Mouse (Mus musculus) limb, embryonic 14.5 days (tissue): ENCODE data around the gene Fbxo7. TPM values are rescaled to one million over a fixed set of nuclear protein-coding genes. Genes with fewer than 3 reads are reported as not detected.
A peak's percentile ranks its signal among the peaks of the same experiment; 100 is the strongest.

Experiments used
- ATAC-seq: fragments of 200-750 bp; cut with Nextera tagmentation; 2 replicates; pipeline ENCODE4 v1.8.0; 2017; ENCODE audit warnings: low read depth, moderate number of reproducible peaks, moderate TSS enrichment; ENCODE audit not compliant: low FRiP score
- DNase-seq: peaks from one replicate; pipeline ENCODE4 v3.0.0-alpha.2; 2015; ENCODE audit warnings: low spot score
- H3K27ac ChIP-seq: fragments of 300-500 bp; sonication (generic); replicated peaks from 2 replicates; pipeline ENCODE4 v1.5.1; 2014; ENCODE audit warnings: low read depth, mild to moderate bottlenecking, low read length, moderate library complexity, mixed read lengths
- H3K27me3 ChIP-seq: fragments of 300-500 bp; sonication (generic); 2 replicates; pipeline ENCODE4 v1.6.1; 2014; ENCODE audit warnings: low read length, mixed read lengths; ENCODE audit not compliant: control insufficient read depth, insufficient read depth
- H3K36me3 ChIP-seq: fragments of 300-500 bp; sonication (generic); 2 replicates; pipeline ENCODE4 v1.6.1; 2014; ENCODE audit warnings: mild to moderate bottlenecking, low read length, moderate library complexity, mixed read lengths; ENCODE audit not compliant: control insufficient read depth, insufficient read depth
- H3K4me1 ChIP-seq: fragments of 300-500 bp; sonication (generic); 2 replicates; pipeline ENCODE4 v1.6.1; 2014; ENCODE audit warnings: antibody characterized with exemption, low read length, mixed read lengths; ENCODE audit not compliant: control insufficient read depth, insufficient read depth
- H3K4me2 ChIP-seq: fragments of 300-500 bp; sonication (generic); replicated peaks from 2 replicates; pipeline ENCODE4 v1.6.1; 2014; ENCODE audit warnings: low read depth, mild to moderate bottlenecking, low read length, moderate library complexity; ENCODE audit not compliant: severe bottlenecking
- H3K4me3 ChIP-seq: fragments of 300-500 bp; sonication (generic); replicated peaks from 2 replicates; pipeline ENCODE4 v1.5.1; 2014; ENCODE audit warnings: low read length
- H3K9ac ChIP-seq: fragments of 300-500 bp; sonication (generic); 2 replicates; pipeline ENCODE4 v1.6.1; 2014; ENCODE audit warnings: mild to moderate bottlenecking, low read depth, low read length, moderate library complexity; ENCODE audit not compliant: severe bottlenecking
- H3K9me3 ChIP-seq: fragments of 300-500 bp; sonication (generic); 2 replicates; pipeline ENCODE4 v1.6.1; 2016; ENCODE audit warnings: low read length; ENCODE audit not compliant: control insufficient read depth
- POLR2A ChIP-seq: fragments of 200-500 bp; IDR thresholded peaks from 2 replicates; pipeline ENCODE4 v1.8.0; 2012; ENCODE audit warnings: inconsistent platforms, mild to moderate bottlenecking, moderate library complexity, borderline replicate concordance; ENCODE audit not compliant: insufficient read depth, insufficient read length; ENCODE audit errors: extremely low read depth
- WGBS: fragments of 180-500 bp; shearing (Covaris S2); extraction: QIAGEN DNeasy Blood & Tissue Kit; methylation state at CpG from one replicate; pipeline ENCODE4 v1.1.7; 2014; 5-methylcytosine and 5-hydroxymethylcytosine counted together
- polyA plus RNA-seq, 2 experiments: library from polyadenylated mRNA; depleted of rRNA in 1 of 2; stranded (reverse) in 1 of 2; unstranded in 1 of 2; fragments of >200 nt; fragmentation: Nextera tagmentation in 1 of 2; extraction: Ambion mirVana in 1 of 2; gene quantifications; 2 replicates each; pipeline versions ENCODE4 v1.2.1 to v1.2.3; 2012 to 2014

The Fbxo7 gene
- polyA plus RNA-seq, 2 experiments, result 32.4 to 33.7 TPM

DNA sequence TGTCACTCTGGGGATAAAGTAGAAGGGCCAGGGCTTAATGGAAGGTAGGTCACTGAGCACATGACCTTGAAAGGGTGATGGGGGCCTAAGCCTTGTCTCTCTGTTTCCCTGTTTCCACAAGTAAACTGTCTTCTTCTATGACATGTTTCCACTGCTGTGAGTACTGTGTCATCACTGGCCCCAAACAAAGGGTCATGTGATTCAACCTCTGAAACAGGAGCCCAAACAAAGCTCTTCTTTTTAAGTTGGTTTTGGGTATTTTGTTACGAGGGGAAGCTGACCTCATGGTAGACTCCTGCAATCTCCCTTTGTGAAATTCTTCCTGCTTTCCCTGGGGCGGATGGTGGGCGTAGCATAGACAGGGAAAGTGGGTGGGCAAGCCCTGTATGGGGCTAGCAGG, 38.5 kb downstream of the Fbxo7 start:
- H3K9ac ChIP-seq, result no peak overlapping the region
- no peaks in the 10 kb centered on the region for H3K36me3 ChIP-seq
- WGBS, result 61% methylated on average over 3 of the region's 3 CpGs
- DNase-seq, result no peak
- no peak overlapping the region for H3K27ac ChIP-seq
- H3K27me3 ChIP-seq, result no peaks in the 10 kb centered on the region
- ATAC-seq, result no peak
- H3K4me2 ChIP-seq, result no peak overlapping the region
- H3K4me3 ChIP-seq, result no peak overlapping the region
- TF ChIP-seq POLR2A, result no peak
- H3K4me1 ChIP-seq, result peaks cover 4% of the 10 kb centered on the region; the same call in 1 of the 2 replicates
- H3K9me3 ChIP-seq, result no peaks in the 10 kb centered on the region

DNA sequence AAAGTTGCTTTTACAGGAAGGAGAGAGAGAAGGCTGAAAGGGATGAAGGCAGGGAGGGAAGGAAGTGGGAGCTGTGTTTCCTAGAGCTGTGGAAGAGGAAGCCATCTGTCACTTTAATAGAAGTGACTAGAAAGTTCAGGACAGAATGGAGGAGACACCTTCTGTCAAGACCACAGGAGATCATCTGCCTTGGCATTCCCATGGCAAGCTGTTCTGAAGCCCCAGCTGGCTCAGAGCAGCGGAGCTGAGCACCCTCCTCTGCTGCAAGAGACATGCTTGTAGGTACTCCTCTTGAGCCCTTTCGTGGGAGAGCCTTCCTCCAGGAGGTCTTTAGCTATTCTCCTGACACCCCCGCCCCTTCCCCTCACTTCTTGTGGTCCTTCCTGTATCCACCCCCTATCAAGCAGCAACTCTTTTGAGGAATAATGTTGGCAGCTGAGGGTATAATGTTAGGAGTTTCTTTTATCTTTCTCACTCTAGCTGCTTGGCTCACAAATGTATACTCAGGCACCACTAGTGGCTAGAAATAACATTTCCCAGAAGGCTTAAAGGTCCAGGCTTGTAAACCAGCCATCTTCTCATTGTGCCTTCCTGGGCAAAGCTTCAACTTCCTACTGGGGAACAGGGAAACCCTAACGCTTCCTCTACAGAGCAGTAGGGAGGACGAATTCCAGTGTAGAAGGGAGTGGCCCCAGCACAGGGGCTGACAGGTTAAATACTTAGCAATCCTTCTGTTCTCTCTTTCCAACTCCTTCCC, 40.7 kb downstream of the Fbxo7 start:
- peaks cover 4% of the 10 kb centered on the region; the same call in 1 of the 2 replicates for H3K4me1 ChIP-seq
- H3K27me3 ChIP-seq, result no peaks in the 10 kb centered on the region
- H3K9me3 ChIP-seq, result no peaks in the 10 kb centered on the region
- no peaks in the 10 kb centered on the region for H3K36me3 ChIP-seq
- ATAC-seq (no peak), DNase-seq (no peak)
- 56% methylated on average over 5 of the region's 5 CpGs for WGBS
- H3K4me2 ChIP-seq, result no peak overlapping the region
- H3K9ac ChIP-seq, result no peak overlapping the region
- TF ChIP-seq POLR2A, result no peak
- H3K4me3 ChIP-seq, result no peak overlapping the region
- H3K27ac ChIP-seq, result no peak overlapping the region

DNA sequence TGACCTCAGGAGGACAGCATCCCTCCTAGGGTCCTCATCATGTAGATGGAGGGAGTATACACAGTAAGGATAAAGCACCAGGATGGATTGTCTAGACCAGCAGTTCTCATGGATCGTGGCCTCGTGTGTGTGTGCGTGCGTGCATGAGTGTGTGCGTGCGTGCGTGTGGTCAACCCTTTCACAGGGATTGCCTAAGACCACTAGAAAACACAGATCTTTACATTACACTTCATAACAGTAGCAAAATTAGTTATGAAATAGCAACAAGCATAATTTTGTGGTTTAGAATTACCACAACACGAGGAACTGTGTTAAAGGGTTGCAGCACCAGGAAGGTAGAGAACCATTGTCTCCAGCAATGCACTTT, 41.2 kb downstream of the Fbxo7 start:
- ATAC-seq (no peak), DNase-seq (no peak)
- Histone ChIP-seq H3K9ac (no peak overlapping the region), H3K27ac (no peak overlapping the region), H3K9me3 (no peaks in the 10 kb centered on the region), H3K4me1 (peaks cover 7% of the 10 kb centered on the region; the same call in 1 of the 2 replicates), H3K4me3 (no peak overlapping the region), H3K27me3 (no peaks in the 10 kb centered on the region), H3K36me3 (no peaks in the 10 kb centered on the region), H3K4me2 (no peak overlapping the region)
- 92% methylated on average over 8 of the region's 8 CpGs for WGBS
- TF ChIP-seq POLR2A, result no peak

GRCm38 (mm10) chr10:86064937-86065336, 43.2 kb downstream of the Fbxo7 start:
- Histone ChIP-seq H3K9me3 (no peaks in the 10 kb centered on the region), H3K4me1 (0 out of 2 replicates have a peak, but pooled peaks cover 3% of the 10 kb centered on the region), H3K4me2 (no peak overlapping the region), H3K27me3 (no peaks in the 10 kb centered on the region), H3K4me3 (no peak overlapping the region), H3K36me3 (no peaks in the 10 kb centered on the region), H3K27ac (no peak overlapping the region), H3K9ac (no peak overlapping the region)
- DNase-seq (peak; percentile 88), ATAC-seq (peak; percentile 81)
- 6% methylated on average over 4 of the region's 4 CpGs for WGBS
- no peak for TF ChIP-seq POLR2A

- Histone ChIP-seq H3K27ac (no peak overlapping the region), H3K27me3 (no peaks in the 10 kb centered on the region), H3K36me3 (no peaks in the 10 kb centered on the region), H3K4me3 (no peak overlapping the region), H3K9ac (no peak overlapping the region), H3K4me1 (0 out of 2 replicates have a peak, but pooled peaks cover 3% of the 10 kb centered on the region), H3K4me2 (no peak overlapping the region), H3K9me3 (no peaks in the 10 kb centered on the region)
- WGBS, result 67% methylated on average over 1 of the region's 1 CpGs
- no peak for TF ChIP-seq POLR2A
- DNase-seq (no peak), ATAC-seq (no peak)
Measured at GRCm38 (mm10) chr10:86065661-86066060, 43.9 kb downstream of the Fbxo7 start.
